Mouse (Mus musculus) adrenal gland, postnatal 36 days (tissue): ENCODE measurements at regions not wholly inside any gene's neighbourhood (a gene's known extent, or its start where the extent isn't known, plus 50 kb on each side); places are given as distances from the start of the nearest gene placed in this dataset.
"Not testable (repeated sequence)": the region's sequence is repeated elsewhere in the genome, so short reads cannot be mapped to it uniquely, and the experiment has no call there.

Experiments used
- DNase-seq, 2 experiments: peaks; one replicate each; pipeline ENCODE4 v3.0.0; 2021; ENCODE audit warnings: mixed read lengths in 1 of 2

DNA sequence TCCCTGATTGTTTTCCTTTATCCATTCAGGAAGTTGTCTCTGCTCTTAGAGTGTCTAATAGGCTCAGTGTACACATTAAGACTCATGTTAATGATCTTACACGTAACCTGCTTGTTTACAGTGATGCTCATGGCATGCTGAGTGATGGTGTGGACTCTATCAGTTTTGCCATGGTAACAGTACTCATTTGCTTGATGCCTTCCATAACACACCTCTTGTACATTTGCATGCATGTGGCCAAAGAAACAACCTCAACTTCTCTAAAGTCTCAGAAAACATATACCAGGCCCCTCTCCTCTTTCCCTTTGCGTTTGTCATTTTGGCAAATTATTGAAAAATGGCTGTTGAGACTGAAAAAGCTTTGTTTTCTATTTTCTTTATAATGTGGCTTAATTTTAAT lies 155.0 kb downstream of the Ube2e3 start:
- no peak for DNase-seq

DNA sequence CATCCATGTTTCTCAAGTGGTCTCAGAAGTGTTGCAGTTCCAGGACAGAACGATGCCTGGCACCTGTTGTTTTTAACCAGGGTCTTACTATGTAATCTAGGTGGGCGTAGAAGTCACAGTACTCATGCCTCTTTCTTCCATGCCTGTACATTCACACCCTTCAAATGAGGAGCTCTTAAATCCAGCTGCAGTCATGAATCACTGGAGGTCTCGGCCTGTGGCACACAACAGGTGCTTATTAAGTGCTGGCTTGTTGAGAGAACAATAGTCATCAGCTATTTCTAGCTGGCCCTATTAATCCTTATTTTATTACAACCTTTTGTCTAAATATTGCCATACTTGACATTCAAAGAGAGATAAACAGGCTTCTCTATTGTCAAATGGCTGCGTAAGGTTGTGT lies 157.8 kb downstream of the Ube2e3 start:
- DNase-seq: no peak

DNA sequence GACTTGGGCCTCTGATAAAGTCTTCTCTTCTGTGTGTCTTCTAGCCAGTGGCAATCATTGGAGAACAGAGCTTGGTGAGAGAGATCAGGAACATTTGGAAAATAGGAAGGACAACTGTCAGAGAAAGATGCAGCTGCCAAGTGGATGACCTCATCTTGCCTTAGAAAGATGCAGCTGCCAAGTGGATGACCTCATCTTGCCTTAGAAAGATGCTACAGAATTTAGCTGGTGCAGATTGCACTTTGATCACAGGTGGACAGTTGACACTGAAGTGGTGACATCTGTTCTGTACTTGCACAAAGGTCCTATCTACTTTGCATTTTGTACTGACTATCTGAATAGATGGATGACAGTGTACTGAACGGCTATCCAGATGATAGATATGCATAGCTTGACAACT lies 163.1 kb downstream of the Ube2e3 start:
- peak; percentile 62 to 68 for DNase-seq

DNA sequence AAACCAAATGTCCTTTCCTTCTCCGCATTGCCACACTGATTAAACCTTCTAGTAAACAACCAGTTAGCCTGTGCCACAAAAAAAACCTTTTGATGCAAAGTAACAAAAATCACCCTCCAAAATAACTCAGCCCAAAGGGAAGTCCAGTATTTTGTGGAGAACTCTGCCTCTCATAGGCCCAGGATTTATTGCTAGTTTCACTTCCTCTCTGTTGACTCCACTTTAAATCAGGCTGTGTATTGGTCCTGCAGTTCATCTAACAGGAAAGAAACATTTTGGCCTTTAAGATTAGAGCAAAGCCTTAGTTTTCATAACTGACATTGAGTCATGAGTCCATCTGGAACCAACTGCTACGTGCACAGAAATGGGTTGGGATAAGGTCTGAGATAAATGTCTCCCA lies 168.4 kb downstream of the Ube2e3 start:
- DNase-seq: no peak

DNA sequence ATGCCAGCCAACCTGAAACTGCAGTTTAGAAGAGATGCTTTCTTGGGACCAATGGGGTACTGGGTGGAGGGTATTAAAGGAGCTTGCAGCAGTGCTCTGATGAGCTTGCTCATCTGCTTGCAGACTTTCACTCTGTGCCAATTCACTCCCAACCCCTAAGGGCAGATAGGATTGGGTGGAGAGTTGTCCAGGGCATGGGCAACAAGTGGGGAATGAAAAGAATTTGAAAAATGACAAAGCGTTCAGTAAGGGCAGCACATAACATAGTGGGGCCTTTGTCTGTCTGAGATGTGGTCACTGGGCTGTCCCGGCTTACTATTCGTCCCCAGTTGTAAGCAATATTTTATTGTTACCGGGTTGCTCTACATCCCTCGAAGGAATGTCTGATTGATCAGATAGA lies 170.7 kb downstream of the Ube2e3 start:
- DNase-seq: no peak

DNA sequence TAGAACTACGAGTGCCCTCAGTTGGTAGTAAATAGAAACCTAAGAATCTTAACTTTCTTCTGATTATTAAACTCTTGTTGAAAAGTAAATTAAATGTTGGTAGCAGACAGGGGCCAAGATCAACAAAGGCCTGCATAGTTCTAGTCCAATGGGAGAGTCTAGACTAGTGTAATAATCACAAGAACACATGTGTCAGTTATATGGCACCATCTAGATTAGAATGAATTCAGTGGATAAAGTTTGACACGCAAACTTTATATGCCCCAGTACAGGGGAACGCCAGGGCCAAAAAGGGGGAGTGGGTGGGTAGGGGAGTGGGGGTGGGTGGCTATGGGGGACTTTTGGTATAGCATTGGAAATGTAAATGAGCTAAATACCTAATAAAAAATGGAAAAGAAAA lies 176.9 kb downstream of the Ube2e3 start:
- not testable (repeated sequence) for DNase-seq

DNA sequence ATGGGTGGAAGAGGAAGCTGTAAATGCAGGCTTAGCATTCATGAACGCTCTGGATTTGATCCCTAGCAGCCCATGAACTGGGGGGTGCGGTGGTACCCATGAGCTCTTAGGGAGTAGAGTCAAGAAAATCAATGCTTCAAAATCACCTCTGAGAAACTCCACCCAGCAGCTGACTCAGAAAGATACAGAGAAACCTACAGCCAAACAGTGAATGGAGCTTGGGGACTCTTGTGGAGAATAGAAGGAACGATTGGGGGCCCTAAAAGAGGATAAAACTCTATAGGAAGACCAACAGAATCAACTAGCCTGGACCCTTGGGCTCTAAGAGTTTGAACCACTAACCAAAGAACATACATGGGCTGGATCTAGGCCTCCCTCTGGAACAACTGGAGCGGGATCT lies 177.6 kb downstream of the Ube2e3 start:
- no peak for DNase-seq

DNA sequence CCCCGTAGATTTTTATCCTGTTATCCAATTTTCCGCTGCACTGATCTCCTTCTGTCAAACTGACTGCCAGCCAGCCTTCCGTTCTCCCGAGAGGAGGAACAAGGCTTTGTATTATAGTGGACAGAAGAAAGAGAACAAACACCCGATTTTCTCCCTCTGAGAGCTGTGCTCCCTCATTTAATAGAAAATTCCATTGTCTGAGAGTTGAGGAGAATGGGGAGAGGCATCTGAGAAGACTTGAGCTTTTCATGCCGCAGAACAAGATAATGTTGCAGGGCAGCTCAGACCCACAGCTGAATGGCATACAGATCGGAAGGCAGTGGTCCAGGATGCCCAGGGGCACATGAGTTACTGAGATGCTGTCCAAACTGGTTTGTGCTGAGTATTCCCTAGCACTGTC lies 180.1 kb downstream of the Ube2e3 start:
- no peak for DNase-seq

DNA sequence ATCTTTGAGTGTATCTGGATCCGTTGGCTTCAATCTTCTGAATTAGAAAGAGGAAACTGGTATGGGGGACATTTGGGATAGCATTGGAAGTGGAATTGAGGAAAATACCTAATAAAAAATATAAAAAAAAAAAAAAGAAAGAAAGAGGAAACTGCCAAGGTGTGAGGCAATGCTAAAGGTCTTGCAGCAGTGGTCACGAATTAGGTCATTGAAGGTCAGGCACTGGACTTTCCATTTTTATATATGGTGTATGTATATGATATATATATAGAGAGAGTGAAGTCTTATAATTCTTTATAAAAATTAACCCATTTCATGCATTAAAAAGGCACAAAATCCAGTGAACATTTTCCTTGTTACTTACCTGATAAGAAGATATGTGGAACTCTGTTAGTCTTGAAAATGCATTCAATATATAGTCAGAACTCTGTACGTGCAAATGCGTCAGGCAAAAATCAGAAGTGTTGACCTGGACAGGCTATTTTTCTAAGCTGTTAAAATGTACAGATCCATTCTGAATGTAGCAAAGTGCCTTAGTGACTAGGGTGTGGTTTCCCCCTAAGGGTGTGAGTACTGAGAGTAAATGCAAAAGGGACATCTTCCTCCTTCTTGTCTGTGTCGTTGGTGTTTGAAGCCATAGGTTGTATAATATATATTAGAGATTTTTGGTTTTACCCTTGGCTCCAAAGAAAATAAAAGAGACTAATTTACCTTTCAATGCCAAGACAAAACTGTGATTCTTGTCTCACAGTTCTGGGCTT lies 181.0 kb downstream of the Ube2e3 start:
- no peak for DNase-seq

DNA sequence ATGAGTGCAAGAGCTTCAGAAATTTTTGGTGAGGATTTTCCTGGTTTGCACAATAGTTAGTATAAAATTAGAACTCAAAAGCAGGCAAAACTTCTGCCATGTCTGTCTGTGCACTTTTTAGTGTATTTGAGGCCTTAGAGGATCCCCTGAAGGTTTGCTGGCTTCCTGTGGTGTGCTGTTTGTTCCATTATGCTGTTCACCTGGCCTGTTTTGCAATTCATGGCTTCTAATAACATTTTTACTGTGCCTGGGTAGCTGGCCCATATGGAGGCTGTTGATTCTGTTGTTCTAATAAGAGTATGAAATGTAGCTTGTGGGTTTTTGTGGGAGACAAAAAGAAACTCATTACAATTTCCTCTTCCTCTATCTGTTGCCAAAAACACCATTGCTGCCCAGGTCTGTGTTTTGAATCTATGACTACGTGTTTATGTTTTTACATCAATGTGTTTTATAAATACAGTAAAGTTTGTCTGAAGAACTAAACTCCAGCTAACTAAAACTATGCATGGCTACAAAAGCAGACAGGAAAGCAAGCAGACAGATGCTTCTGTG lies 182.6 kb downstream of the Ube2e3 start:
- DNase-seq: no peak

DNA sequence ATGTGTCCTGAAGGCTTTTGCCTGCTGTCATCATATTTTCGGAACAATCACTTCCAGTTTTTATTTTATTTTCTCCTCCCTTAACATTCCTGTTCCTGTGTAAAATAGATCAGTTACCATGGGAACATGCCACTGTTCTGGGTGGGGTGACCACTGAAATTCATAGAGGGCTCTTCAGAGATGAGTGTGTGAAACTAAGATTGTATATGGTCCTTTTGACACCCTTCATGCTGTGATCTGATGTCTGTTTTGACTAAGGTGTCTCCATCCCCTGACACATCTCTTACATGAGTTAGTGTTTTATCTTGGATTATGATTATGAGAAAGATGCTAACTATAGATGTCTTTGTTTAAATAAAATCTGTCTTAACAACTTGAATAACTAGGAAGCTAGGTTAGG lies 184.3 kb downstream of the Ube2e3 start:
- DNase-seq: no peak

DNA sequence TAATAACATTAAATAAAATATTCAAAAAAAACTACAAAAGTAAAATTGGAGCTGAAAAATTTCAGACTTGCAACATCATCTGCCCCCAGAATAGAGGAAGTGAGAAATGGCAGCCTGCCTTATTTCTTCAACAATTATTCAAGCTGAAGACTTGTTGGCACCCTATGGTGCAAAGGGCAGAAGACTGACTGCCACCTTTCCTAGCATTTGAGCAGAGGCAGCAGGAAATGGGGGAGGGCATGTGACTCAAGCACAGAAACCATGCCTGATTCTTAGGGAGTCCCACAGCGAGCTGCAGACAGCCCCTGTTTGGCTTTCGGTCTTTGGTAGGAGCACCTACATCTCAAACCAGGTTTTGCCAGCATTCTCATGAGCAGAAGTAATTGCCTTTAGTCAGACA lies 188.2 kb downstream of the Ube2e3 start:
- DNase-seq: no peak

DNA sequence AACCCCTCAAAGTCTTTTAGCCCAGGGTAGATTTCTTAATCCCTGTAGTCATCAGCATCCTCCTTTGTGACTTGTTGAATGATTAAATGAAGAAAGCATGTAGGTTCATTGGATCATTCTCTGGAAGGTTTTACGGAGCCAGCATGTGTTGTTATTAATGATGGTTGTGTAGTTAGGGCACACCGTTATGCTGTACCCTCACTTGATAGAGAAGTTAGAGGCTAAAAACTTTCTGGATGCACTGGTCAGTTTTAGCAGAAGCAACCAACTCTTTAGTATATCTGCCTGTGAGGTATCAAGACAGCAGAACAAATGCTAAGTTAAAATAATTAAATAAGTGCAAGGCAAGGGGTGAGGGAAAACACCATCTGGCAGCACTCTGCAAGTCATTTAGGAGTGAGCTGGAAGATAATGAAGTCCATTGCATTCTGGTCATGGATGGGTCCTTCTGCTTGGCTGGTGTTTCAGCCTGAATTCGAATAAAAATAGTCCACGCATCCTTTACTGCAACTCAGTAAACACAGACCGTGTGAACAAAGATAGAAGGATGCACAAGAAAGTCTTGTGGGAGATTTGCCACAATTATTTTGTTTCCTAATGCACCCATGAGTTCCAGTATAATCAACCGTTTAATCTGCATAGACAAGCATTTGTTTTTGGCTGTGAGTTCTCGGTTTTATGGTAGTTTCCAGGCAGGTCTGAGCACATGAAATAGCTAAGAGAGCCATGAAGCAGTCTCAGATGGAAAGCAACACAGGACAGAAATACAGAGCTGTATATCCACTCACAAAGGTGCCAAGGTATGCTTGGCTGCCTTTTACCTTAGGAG lies 191.4 kb downstream of the Ube2e3 start:
- DNase-seq: no peak

DNA sequence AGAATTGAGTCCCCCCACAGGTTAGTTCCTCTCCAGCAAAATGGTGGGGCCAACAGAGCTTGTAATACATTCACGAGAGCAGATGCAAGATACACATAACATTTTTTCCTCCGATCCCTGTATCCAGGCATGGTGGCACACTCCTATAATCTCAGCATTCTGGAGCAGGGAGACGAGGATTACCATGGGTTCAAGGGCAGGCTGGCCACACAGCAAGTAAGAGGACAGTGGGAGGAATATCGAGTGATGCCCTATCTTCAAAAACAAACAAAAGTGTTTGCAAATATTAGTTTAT lies 192.0 kb downstream of the Ube2e3 start:
- no peak for DNase-seq

DNA sequence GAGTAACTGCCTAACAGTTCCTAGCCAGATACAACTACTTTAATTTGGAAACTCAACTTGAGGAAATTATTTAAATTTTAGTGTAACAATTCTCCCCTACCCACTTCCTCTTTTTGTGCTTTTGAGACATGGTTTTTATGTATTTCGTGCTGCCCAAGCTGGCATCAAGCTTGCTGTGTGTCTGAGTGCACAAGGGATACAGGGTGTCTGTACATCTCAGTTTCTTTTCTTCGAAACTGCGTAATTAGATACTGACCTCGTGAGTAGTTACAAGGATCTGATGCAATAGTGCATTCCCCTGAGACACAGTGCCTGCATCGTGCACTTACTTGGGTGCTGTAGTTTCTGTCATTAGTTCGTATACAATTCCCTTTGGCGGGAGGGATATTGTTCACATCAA lies 192.4 kb downstream of the Ube2e3 start:
- DNase-seq: no peak

DNA sequence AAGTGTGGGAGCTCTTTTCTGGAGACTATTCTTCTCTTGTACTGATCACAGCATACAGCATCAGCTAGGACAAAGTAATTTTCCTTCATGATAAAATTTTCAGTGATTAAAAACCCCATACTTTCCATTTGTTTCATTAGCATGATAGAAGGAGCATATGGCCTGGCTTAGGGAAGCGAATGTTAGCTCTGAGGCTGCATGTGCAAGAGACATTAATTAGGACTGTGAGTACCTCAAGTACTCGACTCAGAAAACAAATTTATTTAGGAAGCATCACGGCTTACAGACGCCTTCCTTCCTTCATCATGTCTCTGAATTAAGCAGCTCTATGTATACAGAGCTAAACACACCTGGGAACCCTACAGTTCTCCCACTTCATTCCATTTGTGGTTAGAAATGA lies 193.6 kb upstream of the Itga4 start:
- no peak for DNase-seq

DNA sequence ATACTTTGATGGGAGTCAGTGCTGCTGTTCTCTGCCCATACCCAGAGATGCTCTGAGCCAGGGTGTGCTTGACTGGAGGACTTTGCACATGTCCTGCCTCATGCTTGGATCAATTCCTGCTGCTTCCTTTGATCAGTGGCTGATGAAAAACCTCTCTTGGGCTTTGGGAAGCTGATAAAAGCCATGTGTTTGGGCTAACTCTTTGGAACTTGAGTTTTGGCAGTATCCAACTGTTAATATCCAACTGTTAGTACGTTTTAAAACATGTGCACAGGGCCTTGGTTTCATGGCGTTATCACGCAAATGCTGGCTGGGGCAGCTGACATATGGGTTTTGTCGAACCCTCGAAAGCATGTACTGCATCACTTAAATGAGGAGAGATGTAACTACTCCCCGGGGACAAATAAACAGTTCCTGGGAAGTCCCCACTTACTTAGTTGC lies 193.0 kb upstream of the Itga4 start:
- DNase-seq: no peak

DNA sequence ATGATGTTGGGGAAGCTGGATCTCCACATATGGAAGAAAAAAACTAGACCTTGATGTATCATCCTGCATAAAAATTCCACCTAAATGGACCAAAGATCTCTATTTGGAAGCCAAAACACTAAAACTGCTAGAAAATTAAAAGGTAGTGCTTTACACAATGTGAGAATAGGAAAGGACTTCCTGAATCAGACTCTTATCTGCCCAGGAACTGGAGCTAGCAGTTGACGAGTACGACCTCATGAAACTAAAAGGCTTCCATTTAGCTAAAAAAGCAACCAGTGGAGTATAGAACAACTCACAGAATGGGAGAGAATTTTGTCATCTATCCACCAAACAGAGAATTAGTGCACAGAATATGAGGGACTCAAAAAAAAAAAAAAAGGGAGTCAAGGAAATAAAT lies 191.6 kb upstream of the Itga4 start:
- no peak for DNase-seq

DNA sequence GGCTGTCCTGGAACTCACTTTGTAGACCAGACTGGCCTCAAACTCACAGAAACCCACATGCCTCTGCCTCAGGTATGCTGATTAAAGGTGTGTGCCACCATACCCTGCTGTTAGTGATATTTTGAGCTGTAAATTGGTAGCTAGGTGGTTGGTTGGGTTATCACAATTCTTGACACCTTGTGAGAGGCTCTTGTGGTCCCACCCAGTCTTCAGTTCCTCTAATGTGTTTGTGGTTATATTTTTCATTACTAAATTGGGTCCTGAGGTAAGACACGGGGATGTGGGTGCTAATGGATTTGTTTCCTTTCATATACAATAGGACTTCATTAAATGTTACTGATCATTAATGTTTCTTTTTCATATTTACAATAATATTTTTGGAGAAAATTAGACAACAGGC lies 189.9 kb upstream of the Itga4 start:
- DNase-seq: no peak

DNA sequence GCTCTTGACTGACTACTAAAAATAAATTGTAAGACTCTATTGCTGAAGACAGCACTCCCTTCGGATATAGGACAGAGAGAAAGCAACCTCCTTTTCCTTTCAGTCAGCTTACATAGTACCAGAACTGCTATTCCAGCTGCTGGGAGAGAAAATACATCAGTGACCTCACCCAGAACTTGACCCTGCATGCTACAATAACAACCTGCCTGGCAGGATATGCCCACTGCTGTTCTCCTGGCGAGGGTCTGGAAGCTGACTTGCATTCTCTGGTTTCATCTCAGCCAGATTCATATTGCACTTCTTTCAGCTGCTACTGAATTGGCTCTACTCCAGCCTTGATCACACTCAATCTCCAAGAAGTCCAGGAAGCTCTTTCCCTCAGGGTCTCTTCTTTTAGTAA lies 179.1 kb upstream of the Itga4 start:
- DNase-seq: no peak

DNA sequence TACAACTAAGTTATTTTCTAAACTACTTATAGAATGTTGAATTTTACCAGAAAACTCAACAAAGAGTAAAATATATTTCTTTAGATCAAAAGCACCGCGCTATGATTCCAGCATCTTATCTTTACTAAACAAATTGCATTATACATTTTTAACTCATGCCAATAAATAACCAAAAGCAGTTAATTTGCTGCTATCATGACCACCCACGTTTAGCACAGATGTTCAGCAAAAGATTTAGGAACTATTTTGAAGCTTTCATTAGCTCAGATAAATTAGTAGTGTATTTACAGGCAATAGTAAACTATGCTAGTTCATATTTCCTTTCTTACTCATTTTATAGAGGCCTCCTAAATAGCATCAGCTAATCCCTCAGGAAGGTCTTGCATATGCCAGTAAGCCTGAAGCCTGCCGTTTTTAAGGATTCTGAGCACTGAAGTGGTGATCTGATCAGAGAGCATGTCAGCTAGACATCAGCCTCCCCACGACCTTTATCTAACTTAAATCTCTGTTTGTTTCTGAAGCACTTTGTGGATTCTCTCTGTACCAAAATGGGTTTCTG lies 176.3 kb upstream of the Itga4 start:
- no peak for DNase-seq

DNA sequence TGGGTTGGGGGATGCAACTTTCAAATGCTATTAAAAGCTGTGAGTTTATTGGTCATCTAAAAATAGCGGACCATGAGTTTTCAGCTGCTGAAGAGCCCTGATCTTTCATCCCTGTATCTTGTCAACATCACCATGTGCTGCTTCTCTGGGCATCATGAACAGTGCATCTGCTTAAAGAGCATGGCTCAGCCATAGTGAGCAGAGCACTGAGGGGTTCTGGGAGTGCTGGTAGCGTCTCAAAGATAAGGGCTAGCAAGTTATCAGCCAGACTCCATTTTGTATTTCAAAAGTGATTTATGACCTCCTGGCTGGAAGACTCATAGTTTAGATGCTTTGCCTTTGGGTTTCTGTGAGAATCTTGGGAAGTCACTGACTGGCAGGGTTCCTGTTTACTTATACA lies 173.5 kb upstream of the Itga4 start:
- no peak for DNase-seq

DNA sequence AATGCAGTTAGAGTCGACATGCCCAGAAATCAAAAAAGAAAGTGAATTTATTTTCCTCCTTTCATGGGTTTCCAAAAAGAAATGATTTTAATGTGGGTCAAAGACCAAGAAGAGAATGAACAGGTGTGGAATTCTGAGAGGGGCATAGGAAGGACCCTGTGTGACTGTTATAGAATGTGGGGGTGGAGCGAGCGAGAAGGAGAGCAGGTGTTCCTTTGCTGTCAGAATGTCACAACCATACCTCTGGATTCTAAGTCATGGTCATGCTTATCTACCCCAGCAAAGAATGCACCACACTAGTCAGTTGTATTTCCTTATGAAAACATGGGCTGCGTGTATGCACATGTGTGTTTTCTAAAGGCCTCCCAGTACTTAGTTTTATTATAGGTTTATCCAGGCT lies 168.9 kb upstream of the Itga4 start:
- DNase-seq: no peak
